In the genomic region with DNA sequence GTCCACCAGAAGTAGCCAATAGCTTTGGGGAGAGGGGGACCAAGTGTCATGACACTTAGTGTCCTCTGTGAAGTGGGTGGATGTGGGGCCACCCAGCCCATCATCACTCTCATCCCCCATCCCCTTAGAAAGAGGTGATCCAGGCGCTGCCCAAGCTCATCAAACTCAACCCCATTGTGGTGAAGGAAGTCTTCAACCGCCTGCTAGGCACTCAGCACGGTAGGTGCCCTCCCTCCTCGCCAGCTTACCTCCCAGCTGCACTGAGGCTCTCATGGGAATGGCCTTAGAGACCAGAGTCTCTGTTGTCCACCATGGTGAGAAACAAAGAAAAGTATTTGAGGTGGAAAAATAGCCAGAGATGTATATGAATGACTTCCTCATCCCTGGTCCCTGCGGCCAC, we compare ENCODE assay signal across 17 mouse cellular contexts. TPM values are rescaled to one million over a fixed set of nuclear protein-coding genes. Genes with fewer than 3 reads are reported as not detected.
"Had no signal": no experiment of that assay in that cellular context is flagged by ENCODE, and none has a peak within 500 bp of the region (broad histone marks: within the 10 kb centered on the region; RNA-seq: fewer than 3 reads in every experiment).

No protein-coding gene starts in this region.

- DNase-seq: retina, postnatal 1 day; right cerebral cortex, adult 18-20 months; right cerebral cortex, postnatal 14 days; right cerebral cortex, postnatal 25 days; right cerebral cortex, postnatal 4 days; spleen, adult 18-20 months; thymus, adult 18-20 months; thymus, adult 2 months; thymus, postnatal 14 days; thymus, postnatal 25 days; thymus, postnatal 36 days; thymus, postnatal 4 days had no signal

- H3K27ac ChIP-seq: neural tube, embryonic 13.5 days; neural tube, embryonic 15.5 days; stomach, embryonic 15.5 days; stomach, postnatal 0 days had no signal

- H3K4me3 ChIP-seq: neural tube, embryonic 13.5 days; neural tube, embryonic 15.5 days; stomach, embryonic 15.5 days had no signal

RNA-seq across cellular contexts. Expression of a gene that starts 25.9 kb away (rescaled TPM):
- total RNA-seq: neutrophil, adult 5-6 weeks had no signal
